Mouse (Mus musculus): Measurements from ENCODE around the gene Zc3h12c.

The Zc3h12c gene

GRCm38 (mm10) chr9:52170131-52170530 is 1.8 kb upstream of the Zc3h12c start:
- ChIA-PET CTCF (no interaction called here), POLR2A (interaction anchor here in 1 of 4 experiments (1.5 kb wide), 1 partner anchor 123 kb away, joined by 3 read pairs; the partner anchor contains the start of gene Rdx)

GRCm38 (mm10) chr9:52168686-52169270 is 406 bp upstream of the Zc3h12c start:
- CTCF ChIA-PET = interaction anchor here in 3 of 4 experiments (0.6 to 1.4 kb wide), 3 partner anchors 118 to 1004 kb away, joined by 3 read pairs; no protein-coding TSS in a partner anchor
- POLR2A ChIA-PET = interaction anchor here in 3 of 4 experiments (0.5 to 2.7 kb wide), 20 partner anchors 8 to 1132 kb away, joined by 3 to 31 read pairs (median 3); partner anchors contain the start of gene Rdx (in 1 of the 3)

- POLR2A ChIA-PET = interaction anchor here in 3 of 4 experiments (0.6 to 2.7 kb wide), 12 partner anchors 10 to 1037 kb away, joined by 3 to 31 read pairs (median 4); partner anchors contain the start of gene Rdx (in 1 of the 3)
- CTCF ChIA-PET = interaction anchor here in 1 of 4 experiments (0.6 to 0.8 kb wide), 2 partner anchors 120 to 889 kb away, joined by 3 read pairs; partner anchors contain the start of gene Colca2
Observed at GRCm38 (mm10) chr9:52167506-52167862, 888 bp downstream of the Zc3h12c start.

GRCm38 (mm10) chr9:52167084-52167483 is 1.3 kb downstream of the Zc3h12c start:
- ChIA-PET CTCF (no interaction called here), POLR2A (interaction anchor here in 3 of 4 experiments (0.6 to 2.7 kb wide), 7 partner anchors 13 to 1037 kb away, joined by 3 to 31 read pairs (median 4); no protein-coding TSS in a partner anchor)

- POLR2A ChIA-PET = no interaction called here
- CTCF ChIA-PET = no interaction called here
Observed at GRCm38 (mm10) chr9:52165706-52166090, 2.7 kb downstream of the Zc3h12c start.

GRCm38 (mm10) chr9:52165076-52165705 is 3.2 kb downstream of the Zc3h12c start:
- CTCF ChIA-PET = no interaction called here

GRCm38 (mm10) chr9:52160512-52160911 is 7.9 kb downstream of the Zc3h12c start:
- POLR2A ChIA-PET = interaction anchor here in 2 of 4 experiments (0.5 to 1.0 kb wide), 4 partner anchors 9 to 1299 kb away, joined by 3 to 4 read pairs (median 3); no protein-coding TSS in a partner anchor
- CTCF ChIA-PET = interaction anchor here in 2 of 4 experiments (0.6 to 0.9 kb wide), 2 partner anchors 8 to 1922 kb away, joined by 3 read pairs; no protein-coding TSS in a partner anchor

More at GRCm38 (mm10) chr9:52165076-52165705, 3.2 kb downstream of the Zc3h12c start:
- POLR2A ChIA-PET = interaction anchor here in 2 of 4 experiments (0.9 to 1.8 kb wide), 3 partner anchors 10 to 202 kb away, joined by 3 to 5 read pairs (median 4); partner anchors contain the start of gene Fdx1 (in 1 of the 2)

- CTCF ChIA-PET = no interaction called here
- POLR2A ChIA-PET = no interaction called here
Observed at GRCm38 (mm10) chr9:52158561-52158960, 9.8 kb downstream of the Zc3h12c start.

GRCm38 (mm10) chr9:52155417-52155816 is 13.0 kb downstream of the Zc3h12c start:
- POLR2A ChIA-PET = interaction anchor here in 2 of 4 experiments (1.1 to 5.2 kb wide), 3 partner anchors 9 to 13 kb away, joined by 3 to 31 read pairs (median 4); partner anchors contain the start of gene Zc3h12c (in 1 of the 2)
- CTCF ChIA-PET = no interaction called here

GRCm38 (mm10) chr9:52154253-52154652 is 14.1 kb downstream of the Zc3h12c start:
- ChIA-PET POLR2A (interaction anchor here in 3 of 4 experiments (0.6 to 5.2 kb wide), 6 partner anchors 8 to 39 kb away, joined by 3 to 31 read pairs (median 4); partner anchors contain the start of gene Zc3h12c (in 1 of the 3)), CTCF (interaction anchor here in 1 of 4 experiments (0.7 kb wide), 1 partner anchor 27 kb away, joined by 3 read pairs; no protein-coding TSS in a partner anchor)

- ChIA-PET POLR2A (interaction anchor here in 2 of 4 experiments (1.1 to 5.2 kb wide), 6 partner anchors 9 to 105 kb away, joined by 3 to 31 read pairs (median 3); partner anchors contain the start of gene Zc3h12c (in 1 of the 2)), CTCF (interaction anchor here in 1 of 4 experiments (0.5 to 0.9 kb wide), 2 partner anchors 8 to 40 kb away, joined by 3 read pairs; no protein-coding TSS in a partner anchor)
Observed at GRCm38 (mm10) chr9:52152076-52152826, 16.1 kb downstream of the Zc3h12c start.

GRCm38 (mm10) chr9:52149768-52150167 is 18.6 kb downstream of the Zc3h12c start:
- CTCF ChIA-PET = interaction anchor here in 3 of 4 experiments (0.6 kb wide), 4 partner anchors 11 to 1319 kb away, joined by 3 to 5 read pairs (median 4); no protein-coding TSS in a partner anchor
- POLR2A ChIA-PET = interaction anchor here in 2 of 4 experiments (1.0 to 2.2 kb wide), 4 partner anchors 13 to 19 kb away, joined by 3 to 7 read pairs (median 4); partner anchors contain the start of gene Zc3h12c (in 2 of the 2)

GRCm38 (mm10) chr9:52149286-52149685 is 19.1 kb downstream of the Zc3h12c start:
- ChIA-PET CTCF (no interaction called here), POLR2A (interaction anchor here in 2 of 4 experiments (1.0 to 2.2 kb wide), 4 partner anchors 14 to 19 kb away, joined by 3 to 7 read pairs (median 4); partner anchors contain the start of gene Zc3h12c (in 2 of the 2))

- CTCF ChIA-PET = no interaction called here
- POLR2A ChIA-PET = interaction anchor here in 2 of 4 experiments (1.0 to 2.2 kb wide), 3 partner anchors 14 to 20 kb away, joined by 3 to 7 read pairs (median 5); partner anchors contain the start of gene Zc3h12c (in 2 of the 2)
Observed at GRCm38 (mm10) chr9:52148831-52149230, 19.5 kb downstream of the Zc3h12c start.

- CTCF ChIA-PET = no interaction called here
- POLR2A ChIA-PET = no interaction called here
Observed at GRCm38 (mm10) chr9:52148311-52148710, 20.1 kb downstream of the Zc3h12c start.

GRCm38 (mm10) chr9:52146241-52146640 is 22.1 kb downstream of the Zc3h12c start:
- POLR2A ChIA-PET = interaction anchor here in 1 of 4 experiments (0.6 kb wide), 1 partner anchor 465 kb away, joined by 4 read pairs; no protein-coding TSS in a partner anchor
- CTCF ChIA-PET = interaction anchor here in 1 of 4 experiments (0.6 kb wide), 1 partner anchor 1657 kb away, joined by 3 read pairs; no protein-coding TSS in a partner anchor

GRCm38 (mm10) chr9:52132771-52133170 is 35.6 kb downstream of the Zc3h12c start:
- ChIA-PET CTCF (interaction anchor here in 2 of 4 experiments (1.2 kb wide), 2 partner anchors 34 kb away, joined by 5 read pairs; no protein-coding TSS in a partner anchor), POLR2A (interaction anchor here in 1 of 4 experiments (1.7 kb wide), 1 partner anchor 170 kb away, joined by 4 read pairs; no protein-coding TSS in a partner anchor)

GRCm38 (mm10) chr9:52130348-52130747 is 38.0 kb downstream of the Zc3h12c start:
- POLR2A ChIA-PET = interaction anchor here in 1 of 4 experiments (1.5 to 1.7 kb wide), 2 partner anchors 20 to 23 kb away, joined by 3 to 4 read pairs; no protein-coding TSS in a partner anchor
- CTCF ChIA-PET = interaction anchor here in 1 of 4 experiments (0.7 kb wide), 1 partner anchor 161 kb away, joined by 3 read pairs; no protein-coding TSS in a partner anchor
